In the genomic region with DNA sequence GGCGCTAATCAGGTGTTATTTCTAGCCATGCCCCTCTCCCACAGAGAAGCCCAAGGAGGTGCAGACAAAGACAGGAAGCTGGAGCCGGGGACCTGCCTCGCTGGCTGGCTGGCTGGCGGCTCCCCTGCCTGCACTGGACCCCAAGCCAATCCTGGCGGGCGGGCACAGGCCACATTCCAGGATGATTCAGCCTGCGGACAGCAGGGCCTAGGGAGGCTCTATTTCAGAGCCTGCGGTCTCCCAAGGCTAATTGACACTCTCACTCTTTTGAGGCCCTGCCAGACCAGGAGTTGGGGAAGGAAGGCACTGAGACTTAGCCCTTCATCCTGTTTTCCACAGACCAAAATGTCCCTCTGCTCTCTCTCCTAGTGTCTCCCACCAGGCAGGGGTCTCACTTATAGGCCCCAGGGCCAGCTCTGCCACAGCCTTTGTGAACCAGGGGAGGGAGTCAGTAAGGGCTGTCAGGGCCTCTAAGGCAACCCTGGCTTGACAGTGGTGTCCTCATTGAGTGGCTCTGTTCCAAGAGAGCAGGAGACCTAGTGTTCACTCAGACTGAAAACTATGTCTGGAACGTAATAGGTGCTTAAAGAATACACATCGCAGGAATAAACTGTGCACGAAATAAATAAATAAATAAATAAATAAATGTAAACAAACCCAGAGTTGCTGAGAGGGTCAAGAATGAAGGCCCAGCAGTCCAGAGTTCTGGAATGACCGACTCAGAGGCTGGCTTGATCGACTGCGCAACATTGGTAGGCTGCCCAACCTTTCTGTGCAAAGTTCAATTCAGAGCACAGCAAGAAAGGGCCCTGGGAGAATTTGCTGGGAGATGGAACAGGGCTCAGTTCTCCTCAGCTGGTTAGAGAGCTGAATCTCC, we compare ENCODE assay signal across 8 mouse cellular contexts. TPM values are rescaled to one million over a fixed set of nuclear protein-coding genes. Genes with fewer than 3 reads are reported as not detected.
DNase-seq lines count a peak whose midpoint lies in the region; ATAC-seq and TF ChIP-seq lines count a peak whose summit lies in the region.

No protein-coding gene starts in this region.

- TF ChIP-seq CTCF in heart, adult 2 months (IDR thresholded peaks at IDR 0.05) = no peak

- TF ChIP-seq POLR2A in heart, adult 2 months (IDR thresholded peaks at IDR 0.05; ENCODE audit: insufficient read depth, low read depth, low read length) = no peak

- H3K9ac ChIP-seq in liver, embryonic 11.5 days (ENCODE audit: low read depth, low read length) = no peak overlapping the region
- H3K9ac ChIP-seq in heart, adult 2 months (ENCODE audit: low read depth, low read length) = no peak overlapping the region

- DNase-seq in liver, embryonic 11.5 days (ENCODE audit: low spot score) = peak; percentile 42
- no peak for DNase-seq in liver
- peak; percentile 43 to 58 for DNase-seq in adrenal gland, postnatal 4 days (ENCODE audit: low spot score in 2 of 2)
- peak in 1 of 2 experiments; percentile 76 for DNase-seq in heart, adult 2 months
- peak; percentile 44 for DNase-seq in limb, embryonic 10.5 days (ENCODE audit: low spot score)
- DNase-seq in layer of hippocampus, postnatal 36 days = no peak
- no peak for DNase-seq in testis, postnatal 10 days (ENCODE audit: low spot score)
- DNase-seq in right cerebral cortex, adult 2 months (ENCODE audit: low spot score in 2 of 2) = no peak

- H3K27ac ChIP-seq in liver, embryonic 11.5 days (ENCODE audit: low read depth, low read length) = no peak overlapping the region
- H3K27ac ChIP-seq in heart, adult 2 months = peak overlapping the region; percentile 59
- H3K27ac ChIP-seq in limb, embryonic 10.5 days = peak overlapping the region; percentile 71

- no peaks in the 10 kb centered on the region for H3K9me3 ChIP-seq in liver, embryonic 11.5 days (ENCODE audit: control insufficient read depth, low read length)
- no peaks in the 10 kb centered on the region for H3K9me3 ChIP-seq in limb, embryonic 10.5 days (replicated peaks)

- H3K4me2 ChIP-seq in liver, embryonic 11.5 days = no peak overlapping the region

- no peaks in the 10 kb centered on the region for H3K79me2 ChIP-seq in heart, adult 2 months (replicated peaks; ENCODE audit: control insufficient read depth, insufficient read depth, low read length)

- no peaks in the 10 kb centered on the region for H3K27me3 ChIP-seq in liver, embryonic 11.5 days (replicated peaks; ENCODE audit: control insufficient read depth, insufficient read depth, low read length)
- H3K27me3 ChIP-seq in heart, adult 2 months (ENCODE audit: control insufficient read depth, insufficient read depth, low read length) = no peaks in the 10 kb centered on the region
- H3K27me3 ChIP-seq in limb, embryonic 10.5 days (ENCODE audit: low read depth, poor library complexity, severe bottlenecking) = no peaks in the 10 kb centered on the region

- peaks cover 6% of the 10 kb centered on the region for H3K4me1 ChIP-seq in liver, embryonic 11.5 days (replicated peaks; ENCODE audit: control insufficient read depth, insufficient read depth, low read length)
- peaks cover 9% of the 10 kb centered on the region for H3K4me1 ChIP-seq in heart, adult 2 months (ENCODE audit: control insufficient read depth, insufficient read depth, low read length)
- H3K4me1 ChIP-seq in limb, embryonic 10.5 days = peaks cover 46% of the 10 kb centered on the region

- H3K36me3 ChIP-seq in liver, embryonic 11.5 days (ENCODE audit: control insufficient read depth, insufficient read depth, low read length) = no peaks in the 10 kb centered on the region
- no peaks in the 10 kb centered on the region for H3K36me3 ChIP-seq in heart, adult 2 months (ENCODE audit: control insufficient read depth, insufficient read depth, low read length)
- H3K36me3 ChIP-seq in limb, embryonic 10.5 days = 0 out of 2 replicates have a peak, but pooled peaks cover 3% of the 10 kb centered on the region

- WGBS in liver, embryonic 11.5 days = 57% methylated on average over 14 of the region's 14 CpGs
- 43% methylated on average over 14 of the region's 14 CpGs for WGBS in heart, adult 2 months
- 50% methylated on average over 14 of the region's 14 CpGs for WGBS in limb, embryonic 10.5 days

- no peak for TF ChIP-seq EP300 in heart, adult 2 months (IDR thresholded peaks at IDR 0.05; ENCODE audit: insufficient read depth, low read depth, low read length)

- ATAC-seq in liver, embryonic 11.5 days (replicated peaks; ENCODE audit: low FRiP score) = no peak

- H3K4me3 ChIP-seq in liver, embryonic 11.5 days (ENCODE audit: low read depth, low read length) = no peak overlapping the region
- no peak overlapping the region for H3K4me3 ChIP-seq in heart, adult 2 months
- H3K4me3 ChIP-seq in limb, embryonic 10.5 days = no peak overlapping the region

- intact Hi-C loops in heart, adult 2 months (cut with DNase I) = no loop called here

RNA-seq across cellular contexts. Expression of a gene that starts 8.0 kb away (rescaled TPM):
- 7.4 and 7.7 TPM in 2 replicates for polyA plus RNA-seq in liver, embryonic 11.5 days (2014; fragmentation: Nextera tagmentation; extraction: Ambion mirVana)
- total RNA-seq in adrenal gland, postnatal 4 days (2021) = 10 to 100 TPM; 21.5 to 22.3 TPM
- 10 to 100 TPM; 16.3 to 17.7 TPM for total RNA-seq in heart, adult 2 months (2021)
- polyA plus RNA-seq in heart, adult 2 months (2012; rRNA removed) = 31.3 and 32.1 TPM in 2 replicates
- 15.6 and 17.6 TPM in 2 replicates for polyA plus RNA-seq in limb, embryonic 10.5 days (2016; fragmentation: Nextera tagmentation; extraction: Ambion mirVana)
- total RNA-seq in layer of hippocampus, postnatal 36 days (2021) = 1 to 10 TPM in 1 of 2 experiments, under 1 TPM in 1; 0.52 to 1.1 TPM

RNA-seq across cellular contexts. Expression of a gene that starts 42.4 kb away (rescaled TPM):
- polyA plus RNA-seq in liver, embryonic 11.5 days (2014; fragmentation: Nextera tagmentation; extraction: Ambion mirVana) = 0.12 and 0.73 TPM in 2 replicates
- total RNA-seq in adrenal gland, postnatal 4 days (2021) = 10 to 100 TPM; 15.8 to 17.0 TPM
- 10 to 100 TPM; 32.8 to 38.8 TPM for total RNA-seq in heart, adult 2 months (2021)
- 17.2 and 19.2 TPM in 2 replicates for polyA plus RNA-seq in heart, adult 2 months (2012; rRNA removed)
- polyA plus RNA-seq in limb, embryonic 10.5 days (2016; fragmentation: Nextera tagmentation; extraction: Ambion mirVana) = 0.10 and 0.14 TPM in 2 replicates
- 100 to 1,000 TPM in 1 of 2 experiments, 10 to 100 TPM in 1; 94.3 to 107 TPM for total RNA-seq in layer of hippocampus, postnatal 36 days (2021)

Comparison
In these comparisons a context has a peak if more than half of its experiments do, and no peak if none do; other contexts are left out.
1. DNase-seq: peak in liver, embryonic 11.5 days (single experiment), adrenal gland, postnatal 4 days (2 of 2) and limb, embryonic 10.5 days (single experiment); none in liver (single experiment), layer of hippocampus, postnatal 36 days (0 of 2), testis, postnatal 10 days (single experiment) and right cerebral cortex, adult 2 months (0 of 2).
2. RNA of a gene that starts 8.0 kb away (total RNA-seq): 21.5 to 22.3 TPM in adrenal gland, postnatal 4 days and 16.3 to 17.7 TPM in heart, adult 2 months; 0.52 to 1.1 TPM in layer of hippocampus, postnatal 36 days; every median in the first group is over 4 times any median in the second.